ENCODE assay signal across 18 mouse cellular contexts in the genomic region with DNA sequence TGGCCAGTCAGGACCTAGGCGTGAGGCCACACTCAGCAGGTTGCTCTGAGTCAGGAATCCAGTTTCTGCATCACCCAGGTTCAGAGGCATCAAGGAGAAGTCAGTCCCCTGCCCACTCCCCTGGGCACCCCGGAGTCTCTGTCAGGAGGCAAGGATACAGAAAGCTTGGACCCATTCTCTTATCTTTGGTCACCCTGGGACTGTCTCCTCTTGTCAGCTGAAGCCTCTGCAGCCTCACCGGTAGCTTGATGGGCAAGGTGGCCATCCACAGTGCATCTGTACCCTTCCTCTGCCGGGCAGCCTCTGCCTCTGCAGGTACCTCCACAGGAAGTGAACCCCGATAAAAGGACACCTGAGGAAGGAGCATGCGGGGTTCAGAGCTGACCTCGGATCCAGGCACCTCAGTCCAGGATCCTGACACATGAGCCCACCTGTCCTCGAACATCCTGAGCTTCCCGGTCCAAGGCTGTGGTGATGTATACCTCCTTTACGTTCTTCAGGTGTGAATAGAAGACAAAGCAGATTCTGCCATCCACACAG. TPM values are rescaled to one million over a fixed set of nuclear protein-coding genes. Genes with fewer than 3 reads are reported as not detected.
DNase-seq lines count a peak whose midpoint lies in the region; ATAC-seq lines count a peak whose summit lies in the region.
"Had no signal": no experiment of that assay in that cellular context is flagged by ENCODE, and none has a peak within 500 bp of the region (broad histone marks: within the 10 kb centered on the region; RNA-seq: fewer than 3 reads in every experiment).

No protein-coding gene starts in this region.

- no peaks in the 10 kb centered on the region for H3K9me3 ChIP-seq in forebrain, embryonic 13.5 days (replicated peaks)
- no peaks in the 10 kb centered on the region for H3K9me3 ChIP-seq in forebrain, embryonic 11.5 days (ENCODE audit: control insufficient read depth, low read length)
- H3K9me3 ChIP-seq in neural tube, embryonic 12.5 days = no peaks in the 10 kb centered on the region
- no peaks in the 10 kb centered on the region for H3K9me3 ChIP-seq in midbrain, embryonic 16.5 days (replicated peaks; ENCODE audit: control insufficient read depth, low read length, poor library complexity, severe bottlenecking)
- H3K9me3 ChIP-seq: embryonic facial prominence, embryonic 12.5 days; forebrain, embryonic 15.5 days; G1E; heart, embryonic 12.5 days; hindbrain, embryonic 15.5 days had no signal

- H3K4me2 ChIP-seq in forebrain, embryonic 13.5 days = no peak overlapping the region
- no peak overlapping the region for H3K4me2 ChIP-seq in forebrain, embryonic 11.5 days (ENCODE audit: low read depth, low read length, severe bottlenecking)
- H3K4me2 ChIP-seq in neural tube, embryonic 12.5 days (replicated peaks) = no peak overlapping the region
- H3K4me2 ChIP-seq in midbrain, embryonic 16.5 days (ENCODE audit: low read length) = no peak overlapping the region
- H3K4me2 ChIP-seq: embryonic facial prominence, embryonic 12.5 days; forebrain, embryonic 15.5 days; heart, embryonic 12.5 days; hindbrain, embryonic 15.5 days had no signal

- WGBS in forebrain, embryonic 13.5 days = 96% methylated on average over 10 of the region's 10 CpGs
- 95% methylated on average over 10 of the region's 10 CpGs for WGBS in forebrain, embryonic 11.5 days
- 96% methylated on average over 10 of the region's 10 CpGs for WGBS in neural tube, embryonic 12.5 days
- 96% methylated on average over 10 of the region's 10 CpGs for WGBS in midbrain, embryonic 16.5 days

- H3K27ac ChIP-seq in forebrain, embryonic 13.5 days = no peak overlapping the region
- H3K27ac ChIP-seq in forebrain, embryonic 11.5 days (ENCODE audit: low read depth, low read length) = no peak overlapping the region
- no peak overlapping the region for H3K27ac ChIP-seq in neural tube, embryonic 12.5 days
- H3K27ac ChIP-seq in midbrain, embryonic 16.5 days (ENCODE audit: low read length) = no peak overlapping the region
- H3K27ac ChIP-seq: embryonic facial prominence, embryonic 12.5 days; forebrain, embryonic 15.5 days had no signal

- no peak for ATAC-seq in forebrain, embryonic 13.5 days
- ATAC-seq in forebrain, embryonic 11.5 days (replicated peaks; ENCODE audit: low FRiP score) = no peak
- no peak for ATAC-seq in neural tube, embryonic 12.5 days (ENCODE audit: low FRiP score, low read depth)
- ATAC-seq in midbrain, embryonic 16.5 days = no peak
- ATAC-seq: CD4-positive, CD25-positive, alpha-beta regulatory T cell, adult 4 months; forebrain, embryonic 15.5 days; intestine, embryonic 16.5 days had no signal

- peaks cover 35% of the 10 kb centered on the region for H3K36me3 ChIP-seq in forebrain, embryonic 13.5 days (ENCODE audit: poor library complexity, severe bottlenecking)
- peaks cover 2% of the 10 kb centered on the region; the same call in 1 of the 2 replicates for H3K36me3 ChIP-seq in forebrain, embryonic 11.5 days (ENCODE audit: control insufficient read depth, insufficient read depth, low read length)
- H3K36me3 ChIP-seq in neural tube, embryonic 12.5 days = peaks cover 29% of the 10 kb centered on the region
- no peaks in the 10 kb centered on the region for H3K36me3 ChIP-seq in midbrain, embryonic 16.5 days (ENCODE audit: control insufficient read depth, insufficient read depth, low read length)
- H3K36me3 ChIP-seq: forebrain, embryonic 15.5 days; hindbrain, embryonic 15.5 days had no signal

- peaks cover 71% of the 10 kb centered on the region for H3K4me1 ChIP-seq in forebrain, embryonic 13.5 days
- peaks cover 35% of the 10 kb centered on the region for H3K4me1 ChIP-seq in forebrain, embryonic 11.5 days (replicated peaks; ENCODE audit: control insufficient read depth, insufficient read depth, low read length)
- H3K4me1 ChIP-seq in neural tube, embryonic 12.5 days = peaks cover 58% of the 10 kb centered on the region
- H3K4me1 ChIP-seq in midbrain, embryonic 16.5 days (ENCODE audit: control insufficient read depth, insufficient read depth, low read length) = peaks cover 24% of the 10 kb centered on the region

- peak overlapping the region; percentile 27; the same call in 1 of the 2 replicates for H3K9ac ChIP-seq in forebrain, embryonic 13.5 days
- H3K9ac ChIP-seq in forebrain, embryonic 11.5 days (ENCODE audit: low read length) = no peak overlapping the region
- 0 out of 2 replicates have a peak overlapping the region, but pooled peaks have one; percentile 17 for H3K9ac ChIP-seq in neural tube, embryonic 12.5 days
- H3K9ac ChIP-seq in midbrain, embryonic 16.5 days (ENCODE audit: low read depth, low read length) = no peak overlapping the region
- H3K9ac ChIP-seq: embryonic facial prominence, embryonic 12.5 days; forebrain, embryonic 15.5 days; hindbrain, embryonic 15.5 days had no signal

- DNase-seq in cerebellum, adult 11 months = peak; percentile 44
- no peak for DNase-seq in cerebellum, postnatal 10 days
- DNase-seq in forebrain, embryonic 11.5 days (ENCODE audit: low spot score) = no peak
- no peak for DNase-seq in neural tube, embryonic 10.5 days (ENCODE audit: extremely low spot score, low spot score)
- DNase-seq in cerebellum, adult 8-10 months = peak; percentile 38
- DNase-seq: adrenal gland, adult 8-10 months; B cell, adult 2 months; heart, postnatal 36 days had no signal

- H3K4me3 ChIP-seq in forebrain, embryonic 13.5 days = no peak overlapping the region
- no peak overlapping the region for H3K4me3 ChIP-seq in forebrain, embryonic 11.5 days (ENCODE audit: low read depth, low read length)
- H3K4me3 ChIP-seq in neural tube, embryonic 12.5 days = no peak overlapping the region
- no peak overlapping the region for H3K4me3 ChIP-seq in midbrain, embryonic 16.5 days (ENCODE audit: low read depth, low read length)
- H3K4me3 ChIP-seq: embryonic facial prominence, embryonic 12.5 days; forebrain, embryonic 15.5 days; heart, embryonic 12.5 days; hindbrain, embryonic 15.5 days had no signal

- H3K27me3 ChIP-seq in forebrain, embryonic 13.5 days = no peaks in the 10 kb centered on the region
- no peaks in the 10 kb centered on the region; the same call in 1 of the 2 replicates for H3K27me3 ChIP-seq in forebrain, embryonic 11.5 days (ENCODE audit: control insufficient read depth, insufficient read depth, low read length)
- H3K27me3 ChIP-seq in neural tube, embryonic 12.5 days (replicated peaks) = no peaks in the 10 kb centered on the region
- H3K27me3 ChIP-seq in midbrain, embryonic 16.5 days (ENCODE audit: control insufficient read depth, insufficient read depth, low read depth, low read length) = no peaks in the 10 kb centered on the region
- H3K27me3 ChIP-seq: embryonic facial prominence, embryonic 12.5 days; forebrain, embryonic 15.5 days; heart, embryonic 12.5 days; hindbrain, embryonic 15.5 days had no signal

RNA-seq across cellular contexts. Expression of gene Slc25a22, which starts 1.5 kb away (rescaled TPM):
- polyA plus RNA-seq in forebrain, embryonic 13.5 days (2015; fragmentation: Nextera tagmentation; extraction: Ambion mirVana) = 58.2 and 65.1 TPM in 2 replicates
- polyA plus RNA-seq in forebrain, embryonic 11.5 days (2014; fragmentation: Nextera tagmentation; extraction: Ambion mirVana) = 43.2 and 46.0 TPM in 2 replicates
- 57.6 and 57.7 TPM in 2 replicates for polyA plus RNA-seq in neural tube, embryonic 12.5 days (2016; fragmentation: Nextera tagmentation; extraction: Ambion mirVana)
- 108 and 121 TPM in 2 replicates for polyA plus RNA-seq in midbrain, embryonic 16.5 days (2015; fragmentation: Nextera tagmentation; extraction: Ambion mirVana)

RNA-seq across cellular contexts. Expression of gene Pidd1, which starts 4.6 kb away (rescaled TPM):
- polyA plus RNA-seq in forebrain, embryonic 13.5 days (2015; fragmentation: Nextera tagmentation; extraction: Ambion mirVana) = 10.9 and 13.4 TPM in 2 replicates
- 22.3 TPM in 2 replicates for polyA plus RNA-seq in forebrain, embryonic 11.5 days (2014; fragmentation: Nextera tagmentation; extraction: Ambion mirVana)
- polyA plus RNA-seq in neural tube, embryonic 12.5 days (2016; fragmentation: Nextera tagmentation; extraction: Ambion mirVana) = 8.4 and 9.8 TPM in 2 replicates
- polyA plus RNA-seq in midbrain, embryonic 16.5 days (2015; fragmentation: Nextera tagmentation; extraction: Ambion mirVana) = 2.4 and 2.5 TPM in 2 replicates

RNA-seq across cellular contexts. Expression of gene Rplp2, which starts 8.0 kb away (rescaled TPM):
- 939 and 1,119 TPM in 2 replicates for polyA plus RNA-seq in forebrain, embryonic 13.5 days (2015; fragmentation: Nextera tagmentation; extraction: Ambion mirVana)
- polyA plus RNA-seq in forebrain, embryonic 11.5 days (2014; fragmentation: Nextera tagmentation; extraction: Ambion mirVana) = 935 and 968 TPM in 2 replicates
- 803 and 881 TPM in 2 replicates for polyA plus RNA-seq in neural tube, embryonic 12.5 days (2016; fragmentation: Nextera tagmentation; extraction: Ambion mirVana)
- 607 and 649 TPM in 2 replicates for polyA plus RNA-seq in midbrain, embryonic 16.5 days (2015; fragmentation: Nextera tagmentation; extraction: Ambion mirVana)

RNA-seq across cellular contexts. Expression of gene Cend1, which starts 9.9 kb away (rescaled TPM):
- 27.3 and 27.5 TPM in 2 replicates for polyA plus RNA-seq in forebrain, embryonic 13.5 days (2015; fragmentation: Nextera tagmentation; extraction: Ambion mirVana)
- 4.1 and 5.4 TPM in 2 replicates for polyA plus RNA-seq in forebrain, embryonic 11.5 days (2014; fragmentation: Nextera tagmentation; extraction: Ambion mirVana)
- polyA plus RNA-seq in neural tube, embryonic 12.5 days (2016; fragmentation: Nextera tagmentation; extraction: Ambion mirVana) = 44.4 and 55.1 TPM in 2 replicates
- 109 and 151 TPM in 2 replicates for polyA plus RNA-seq in midbrain, embryonic 16.5 days (2015; fragmentation: Nextera tagmentation; extraction: Ambion mirVana)
- polyA plus RNA-seq: CD4-positive, CD25-positive, alpha-beta regulatory T cell, adult 4 months; G1E had no signal

RNA-seq across cellular contexts. Expression of gene Pnpla2, which starts 15.8 kb away (rescaled TPM):
- polyA plus RNA-seq in forebrain, embryonic 13.5 days (2015; fragmentation: Nextera tagmentation; extraction: Ambion mirVana) = 19.5 and 21.0 TPM in 2 replicates
- 16.9 and 17.9 TPM in 2 replicates for polyA plus RNA-seq in forebrain, embryonic 11.5 days (2014; fragmentation: Nextera tagmentation; extraction: Ambion mirVana)
- polyA plus RNA-seq in neural tube, embryonic 12.5 days (2016; fragmentation: Nextera tagmentation; extraction: Ambion mirVana) = 15.8 and 16.5 TPM in 2 replicates
- 16.9 and 17.7 TPM in 2 replicates for polyA plus RNA-seq in midbrain, embryonic 16.5 days (2015; fragmentation: Nextera tagmentation; extraction: Ambion mirVana)

Comparison
In these comparisons a context has a peak if more than half of its experiments do, and no peak if none do; other contexts are left out.
1. DNase-seq: peak in cerebellum, adult 11 months (single experiment) and cerebellum, adult 8-10 months (single experiment); none in cerebellum, postnatal 10 days (0 of 2), forebrain, embryonic 11.5 days (single experiment) and neural tube, embryonic 10.5 days (single experiment).
2. H3K9ac ChIP-seq: peak in forebrain, embryonic 13.5 days (single experiment) and neural tube, embryonic 12.5 days (single experiment); none in forebrain, embryonic 11.5 days (single experiment) and midbrain, embryonic 16.5 days (single experiment).